Mouse (Mus musculus): Measurements from ENCODE around the gene Pou2f2.

DNA sequence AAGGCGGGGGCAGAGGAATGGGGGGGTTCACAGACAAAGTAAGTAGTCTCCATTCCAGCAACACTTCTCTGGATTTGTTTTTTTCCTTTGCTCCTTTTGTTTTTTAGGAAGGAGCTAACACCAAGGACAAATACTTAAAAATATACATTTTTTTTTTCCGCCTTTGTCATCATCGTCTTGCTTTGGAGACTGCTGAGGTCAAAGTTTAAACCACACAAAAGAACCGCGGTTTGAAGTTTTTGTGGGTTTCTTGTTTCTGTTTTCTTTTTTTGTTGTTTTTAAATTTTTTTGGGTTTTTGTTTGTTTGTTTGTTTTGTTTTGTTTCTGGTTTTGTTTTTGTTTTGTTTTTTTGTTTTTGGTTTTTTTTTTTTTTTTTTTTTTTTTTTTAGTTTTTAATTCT, 91.6 kb downstream of the Pou2f2 start:
- TF ChIP-seq CTCF (IDR thresholded peaks at IDR 0.05; ENCODE audit: insufficient read depth, low read length), result no peak
- no peak for TF ChIP-seq POLR2A (IDR thresholded peaks at IDR 0.05; ENCODE audit: borderline replicate concordance, extremely low read depth, low read depth, low read length)

Measured in lung, adult 2 months (tissue).